Mouse (Mus musculus): ENCODE measurements around the gene Tnks1bp1.

Tnks1bp1 gene

DNA sequence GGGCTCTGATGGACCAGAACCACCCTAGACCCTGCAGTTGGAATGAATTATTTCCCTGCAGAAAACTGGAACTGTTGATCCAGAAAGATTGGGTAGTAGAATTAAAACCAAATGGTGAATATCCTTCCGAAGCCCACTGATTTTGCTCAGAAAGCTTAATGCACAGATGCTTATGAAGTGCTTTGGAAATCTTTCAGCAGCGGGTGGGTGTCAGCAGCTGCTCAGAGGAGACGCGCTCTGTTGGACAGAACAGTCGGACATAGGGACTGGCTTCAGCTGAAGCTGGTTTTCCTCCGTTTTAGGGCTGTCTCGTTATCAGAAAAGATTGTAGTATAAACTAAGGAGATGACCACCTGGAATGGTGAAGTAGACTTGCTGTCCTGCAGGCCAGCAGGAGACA lies 4.2 kb upstream of the Tnks1bp1 start:
- no peak for DNase-seq

DNA sequence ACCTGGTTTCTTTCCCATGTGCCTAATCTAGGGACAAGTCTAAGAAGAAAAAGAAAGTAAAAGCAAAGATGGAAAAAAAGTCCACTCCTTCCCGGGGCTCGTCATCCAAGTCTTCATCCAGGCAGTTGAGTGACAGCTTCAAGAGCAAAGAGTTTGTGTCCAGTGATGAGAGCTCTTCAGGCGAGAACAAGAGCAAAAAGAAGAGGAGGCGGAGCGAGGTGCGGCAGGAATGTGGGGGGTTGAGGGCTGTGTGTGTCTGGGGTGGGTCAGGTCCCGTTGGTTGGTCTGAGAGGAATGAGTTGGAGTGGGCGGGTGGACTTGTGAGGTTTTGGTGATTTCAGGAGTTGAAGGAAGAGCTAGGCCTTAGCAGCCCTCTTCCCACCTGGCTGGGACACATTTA lies 1.6 kb upstream of the Tnks1bp1 start:
- no peak for DNase-seq

DNA sequence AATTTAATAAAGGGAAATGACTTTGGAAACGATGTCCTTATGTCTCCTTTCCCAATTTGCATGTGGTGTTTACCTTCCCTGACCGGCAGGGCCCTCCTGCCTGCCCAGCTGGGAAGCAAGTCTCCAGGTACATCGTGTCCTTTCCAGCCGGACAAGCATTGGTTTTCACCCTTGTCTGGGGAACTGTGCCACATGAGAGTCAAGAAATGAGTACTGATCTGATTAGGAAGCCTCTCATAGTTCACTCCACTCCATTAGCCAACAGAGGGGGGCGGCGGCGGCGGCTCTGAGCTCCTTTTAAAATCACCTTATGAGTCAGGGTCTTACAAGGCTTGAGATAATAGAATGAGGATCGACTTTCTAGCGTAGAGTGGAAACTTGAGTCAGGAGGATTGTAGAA lies 741 bp upstream of the Tnks1bp1 start:
- DNase-seq = no peak

DNA sequence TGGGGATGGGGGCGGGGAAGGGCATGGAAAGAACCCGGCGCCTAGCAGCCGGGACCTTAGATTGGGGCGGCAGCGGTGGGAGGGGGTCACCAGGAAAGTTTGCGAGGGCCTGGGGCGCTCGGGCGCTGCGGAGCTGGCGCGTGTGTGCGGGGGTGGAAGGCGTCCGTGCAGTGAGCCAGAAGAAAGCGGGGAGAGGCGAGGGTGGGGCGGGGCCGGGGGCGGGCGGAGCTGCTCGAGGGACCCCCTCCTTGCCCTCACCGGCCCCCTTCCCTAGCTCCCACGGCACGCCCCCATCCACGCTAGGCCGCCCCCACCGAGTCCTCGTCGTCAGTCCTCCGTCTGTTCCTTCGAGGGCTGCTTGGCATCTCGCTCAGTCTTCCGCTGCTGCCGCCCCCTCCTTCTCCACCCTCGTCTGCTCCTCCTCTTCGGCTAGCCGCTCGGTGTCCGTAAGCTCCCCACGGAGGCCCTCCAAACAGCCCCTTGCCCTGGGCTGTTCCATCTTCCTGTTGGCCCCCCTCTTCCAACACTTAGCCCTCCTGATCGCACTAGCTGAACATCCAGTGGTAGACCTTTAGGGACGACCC lies 438 bp downstream of the Tnks1bp1 start:
- peak; percentile 83 for DNase-seq

DNA sequence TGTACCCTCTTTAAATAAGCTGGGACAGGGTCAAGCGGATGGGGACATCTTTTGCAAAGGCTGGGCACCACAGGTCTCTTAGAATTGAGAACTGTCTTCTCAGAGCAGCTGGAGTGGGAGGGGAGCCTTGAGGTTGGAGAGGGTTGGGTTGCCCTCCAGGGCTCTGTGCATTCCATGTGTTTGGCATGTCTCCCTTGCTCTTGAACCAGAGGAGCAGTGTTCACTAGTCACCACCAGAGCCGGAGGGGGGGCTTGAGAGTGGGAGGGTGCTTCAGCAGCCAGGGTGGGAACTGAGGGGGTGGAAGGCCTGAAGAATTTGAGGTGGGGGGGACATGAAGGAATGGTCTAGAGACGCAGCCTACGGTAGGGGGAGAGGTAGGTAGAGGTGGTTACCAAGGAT lies 1.5 kb downstream of the Tnks1bp1 start:
- DNase-seq = no peak

DNA sequence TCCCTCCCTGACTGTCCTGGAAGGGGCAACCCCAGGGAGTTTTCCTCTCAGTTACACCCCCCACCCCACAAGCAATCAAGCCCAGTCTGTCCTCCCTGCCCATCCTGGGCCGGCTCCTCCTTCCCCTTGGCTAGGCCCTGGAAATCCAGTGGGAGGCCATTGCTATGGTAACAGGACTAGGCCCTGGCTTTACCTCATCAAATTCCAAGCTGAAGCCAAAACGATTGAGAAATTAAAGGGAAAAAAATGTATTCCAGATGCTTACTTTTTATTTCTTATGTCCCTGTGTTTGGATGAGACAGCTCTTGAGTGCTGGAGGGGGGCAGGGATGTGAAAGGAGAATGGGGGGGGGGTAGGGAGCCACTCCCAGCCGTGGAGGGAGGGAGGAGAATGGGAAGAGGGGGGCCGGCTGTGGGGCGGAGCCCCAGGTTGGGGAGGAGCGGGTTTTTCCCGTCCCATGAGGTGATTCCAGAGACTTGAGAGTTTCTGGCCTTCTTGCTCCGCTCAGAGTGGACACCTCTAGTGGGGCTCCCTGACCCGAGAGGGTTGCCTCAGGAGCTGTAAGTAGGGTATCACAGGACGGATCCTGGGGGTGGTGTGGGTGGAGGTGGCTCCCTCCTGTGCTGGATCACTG lies 2.3 kb downstream of the Tnks1bp1 start:
- peak; percentile 61 for DNase-seq

DNA sequence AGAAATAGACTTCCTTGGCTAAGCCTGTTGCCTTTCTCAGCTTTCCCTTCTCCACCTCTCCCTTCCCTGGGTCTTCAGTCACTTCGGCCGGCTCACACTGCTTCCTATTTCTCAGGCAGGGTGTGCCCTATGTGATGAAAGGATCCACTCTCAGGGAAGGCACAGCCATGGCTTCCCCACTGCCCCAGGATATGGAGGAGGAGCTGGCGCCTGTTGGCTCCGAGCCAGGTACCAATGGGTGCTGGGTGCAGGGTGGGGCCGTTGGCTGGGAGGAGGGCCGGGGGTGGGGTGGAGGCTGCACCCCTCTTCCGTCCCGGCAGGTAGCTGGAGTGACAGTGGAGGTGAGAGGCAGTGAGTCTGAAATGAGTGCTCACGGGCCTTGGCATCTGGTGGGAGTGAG lies 2.9 kb downstream of the Tnks1bp1 start:
- DNase-seq = no peak

DNA sequence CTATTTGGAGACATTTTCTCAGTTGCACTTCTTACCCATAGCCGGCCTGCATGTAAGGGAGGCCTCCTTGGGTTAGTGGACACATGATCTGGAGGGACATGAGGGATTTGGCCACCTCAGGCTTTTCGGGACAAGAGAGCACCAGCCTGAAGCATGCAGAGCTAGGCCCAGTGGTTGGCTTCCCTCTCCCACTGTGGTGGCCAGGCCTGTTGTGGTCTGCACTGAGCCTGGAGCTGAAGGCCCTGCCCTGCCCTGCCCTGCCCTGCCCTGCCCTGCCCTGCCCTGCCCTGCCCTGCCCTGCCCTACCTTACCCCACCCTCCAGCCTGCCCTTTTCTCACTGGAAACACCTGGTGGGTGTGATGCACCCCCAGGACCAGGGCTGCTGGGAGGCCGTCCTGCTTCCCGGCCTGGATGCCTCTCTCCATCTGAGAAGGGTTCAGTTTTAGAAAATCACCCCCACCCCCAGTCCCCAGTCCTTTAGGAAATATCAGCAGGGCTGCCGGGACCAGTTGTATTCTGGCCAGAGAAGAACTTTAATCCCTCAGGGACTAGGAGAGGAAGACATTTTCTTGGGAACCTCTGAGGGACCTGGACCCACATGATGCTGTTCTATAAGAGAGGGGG lies 5.5 kb downstream of the Tnks1bp1 start:
- DNase-seq = no peak

DNA sequence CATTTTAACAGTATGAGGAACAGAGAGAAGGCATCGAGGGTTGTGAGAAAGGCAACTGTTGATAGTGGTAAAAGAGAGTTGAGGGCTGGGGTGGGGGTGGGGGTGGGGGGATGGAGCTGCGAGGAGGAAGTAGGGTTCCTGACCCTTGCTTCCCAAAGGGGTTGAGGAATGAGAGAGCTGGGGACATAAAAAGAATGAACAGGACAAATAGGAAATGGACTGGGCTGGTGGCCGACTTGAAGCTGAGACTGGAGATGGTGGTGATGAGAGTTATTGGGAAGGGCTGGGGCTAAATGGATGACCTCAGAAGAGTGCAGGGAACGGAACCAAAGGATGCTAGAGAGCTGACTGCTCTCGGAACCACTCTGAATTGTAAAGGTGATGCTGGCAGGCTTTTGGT lies 8.9 kb downstream of the Tnks1bp1 start:
- DNase-seq = no peak

DNA sequence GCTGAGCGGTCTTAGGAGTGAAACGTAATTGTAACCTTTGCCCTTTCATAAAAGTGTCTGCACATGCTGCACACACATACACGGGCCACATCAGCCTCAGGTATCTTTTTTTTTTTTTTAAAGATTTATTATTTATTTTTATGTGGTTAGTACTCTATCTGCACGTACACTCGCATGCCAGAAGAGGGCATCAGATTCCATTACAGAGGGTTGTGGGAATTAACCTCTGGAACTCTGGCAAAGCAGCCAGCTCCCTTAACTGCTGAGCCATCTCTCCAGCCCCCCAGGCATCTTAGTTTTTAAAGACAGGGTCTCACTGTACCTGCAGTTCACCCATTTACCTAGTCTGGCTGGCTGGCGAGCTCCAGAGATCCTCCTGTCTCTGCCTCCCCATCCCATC lies 11.9 kb downstream of the Tnks1bp1 start:
- no peak for DNase-seq

DNA sequence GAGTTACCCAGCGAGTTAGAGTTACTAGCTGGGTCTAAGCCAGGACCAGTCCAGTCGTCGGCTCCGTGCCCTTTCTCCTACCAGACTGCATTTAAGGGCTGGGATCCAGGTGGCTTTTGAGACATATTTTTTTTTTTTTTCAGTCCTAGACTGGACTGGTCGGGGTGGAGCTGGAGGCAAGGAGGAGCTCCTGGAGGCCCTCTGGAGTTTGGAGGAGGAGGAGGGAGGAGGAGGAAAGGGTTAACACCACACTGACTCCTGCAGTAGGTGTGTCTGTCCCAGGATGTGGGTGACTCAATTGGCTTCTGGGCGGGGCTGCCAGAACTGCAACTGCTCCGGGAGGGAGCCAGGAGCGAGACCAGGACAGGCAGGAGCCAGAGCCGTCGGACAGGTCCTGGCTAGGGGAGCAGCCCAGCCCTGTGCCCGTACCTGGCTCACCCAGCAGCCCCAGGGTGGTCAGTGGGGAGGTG lies 12.8 kb downstream of the Tnks1bp1 start:
- DNase-seq = peak; percentile 52

DNA sequence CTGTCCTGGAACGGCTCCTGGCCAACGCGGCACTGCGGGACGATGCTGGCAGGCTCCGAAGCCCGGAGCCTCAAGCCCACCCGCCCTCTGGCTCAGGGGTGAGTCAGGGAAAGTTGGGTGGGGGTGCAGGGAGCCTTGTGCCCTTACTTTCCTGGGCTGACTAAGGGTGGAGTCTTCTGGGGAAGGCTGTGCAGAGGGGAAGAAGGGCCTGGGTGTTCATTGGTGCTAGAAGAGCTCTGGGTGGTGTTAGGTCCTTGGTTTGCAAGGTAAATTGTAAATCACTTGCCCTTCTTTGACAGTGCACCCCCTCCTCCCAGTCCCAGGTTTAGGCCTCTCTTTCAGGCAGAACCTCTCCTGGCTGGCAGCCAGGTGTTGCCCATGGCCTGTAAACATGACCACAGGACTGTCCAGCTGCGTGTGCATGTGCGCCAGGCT lies 13.3 kb downstream of the Tnks1bp1 start:
- no peak for DNase-seq

DNA sequence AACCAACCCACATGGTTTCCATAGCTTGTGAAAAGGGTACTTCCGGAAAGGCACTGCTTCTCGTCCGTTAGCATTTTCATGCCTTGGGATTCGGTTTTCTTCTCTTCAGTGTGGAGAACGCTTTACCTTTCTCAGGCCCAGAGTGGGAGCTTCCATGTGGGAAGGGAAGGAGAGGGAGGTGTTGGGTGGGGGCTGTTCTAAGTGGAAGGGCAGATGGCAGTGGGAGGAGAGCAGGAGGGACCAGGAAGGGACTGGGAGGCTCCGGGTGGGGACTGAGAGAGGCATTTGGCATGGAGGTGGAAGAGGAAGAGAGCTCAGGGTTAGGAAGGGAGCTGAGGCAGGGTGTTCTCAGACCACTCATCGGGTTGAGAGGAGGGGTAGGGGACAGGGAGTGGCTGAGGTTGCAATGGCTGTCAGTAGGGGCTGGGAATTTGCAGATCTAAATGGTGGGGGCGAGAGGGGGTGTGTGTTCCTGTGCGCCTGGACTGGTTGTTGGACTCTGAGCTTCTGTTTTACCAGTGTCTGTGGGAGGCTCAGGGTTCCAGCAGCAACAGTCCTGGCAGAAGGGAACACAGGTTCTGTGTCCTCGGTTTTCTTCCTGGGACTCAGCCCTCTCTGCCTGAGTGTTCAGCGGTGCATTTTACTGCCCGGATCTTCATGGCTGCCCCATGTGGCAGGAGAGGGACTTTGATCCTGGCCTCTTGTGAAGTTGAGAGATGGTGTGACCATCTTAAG lies 17.5 kb downstream of the Tnks1bp1 start:
- peak; percentile 75 for DNase-seq

DNA sequence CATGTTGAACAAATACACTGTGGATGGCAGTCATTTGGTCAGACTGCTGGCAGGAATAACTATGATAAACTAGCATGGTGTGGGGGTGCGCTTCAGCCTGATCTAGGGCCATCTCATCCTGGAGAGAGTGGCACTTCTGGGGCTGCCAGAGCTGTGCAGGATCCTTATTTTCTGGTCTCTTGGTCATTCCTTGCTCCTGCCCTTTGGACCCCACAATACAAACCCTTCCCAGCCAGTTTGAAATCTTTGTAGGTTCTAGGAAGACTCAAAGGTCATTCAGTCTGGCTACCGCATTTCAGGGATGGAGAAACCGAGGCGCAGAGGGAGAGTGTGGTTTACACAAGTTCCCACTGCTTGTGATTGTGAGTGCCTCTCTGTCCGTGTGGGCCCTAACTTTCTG lies 19.1 kb downstream of the Tnks1bp1 start:
- no peak for DNase-seq

DNA sequence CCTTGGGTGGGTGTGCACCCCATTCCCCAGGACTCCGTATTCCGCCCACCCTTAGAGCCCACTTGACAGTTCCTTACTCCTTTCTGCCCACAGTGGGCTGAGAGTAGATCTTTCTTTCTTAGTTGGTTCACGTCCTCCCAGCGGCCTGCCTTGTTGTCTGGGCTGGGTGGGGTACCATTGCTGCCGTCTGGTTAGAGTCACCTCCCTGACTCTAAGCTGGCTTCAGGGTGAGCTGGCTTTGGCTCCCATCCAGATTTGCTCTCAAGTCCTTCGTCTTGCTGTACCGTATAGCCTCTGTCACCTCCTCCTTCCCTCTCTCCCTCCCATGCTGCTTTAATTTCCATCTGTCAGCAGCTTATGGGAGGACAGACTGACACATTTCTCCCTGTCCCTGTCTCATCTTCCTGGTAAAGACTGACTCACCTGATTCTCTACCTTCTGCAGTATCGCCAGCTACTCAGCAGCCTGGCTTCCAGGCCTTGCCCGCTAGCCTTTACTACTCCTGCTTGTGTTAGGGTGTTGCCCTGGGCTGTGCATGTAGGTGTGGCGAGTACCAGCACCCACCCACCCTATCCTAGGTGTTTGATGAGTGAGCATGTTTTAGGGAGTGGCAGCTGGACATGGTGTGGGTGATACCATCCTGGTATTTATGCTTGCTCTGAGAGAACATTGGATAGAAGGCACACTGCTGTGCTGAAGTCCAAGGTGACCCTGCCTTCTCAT lies 20.2 kb downstream of the Tnks1bp1 start:
- DNase-seq = no peak

DNA sequence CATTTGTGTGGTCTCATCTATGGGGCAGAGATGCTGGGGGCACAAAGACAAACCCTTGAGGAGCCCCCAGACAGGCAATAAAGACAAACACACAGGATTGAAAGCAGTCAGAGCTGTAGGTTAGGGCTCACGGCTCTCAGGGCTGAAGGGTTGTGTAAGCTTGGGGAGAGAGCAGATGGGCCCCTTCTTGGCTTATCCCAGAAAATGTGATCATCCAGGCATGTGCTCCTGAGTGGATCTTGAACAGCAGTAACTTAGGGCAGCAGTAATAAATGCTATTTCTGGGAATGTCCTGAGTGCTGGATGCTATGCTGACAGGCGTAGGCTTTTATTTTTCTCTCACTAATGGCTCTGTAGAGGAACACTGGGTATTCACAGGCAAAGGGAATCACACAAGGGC lies 20.8 kb downstream of the Tnks1bp1 start:
- DNase-seq = no peak

DNA sequence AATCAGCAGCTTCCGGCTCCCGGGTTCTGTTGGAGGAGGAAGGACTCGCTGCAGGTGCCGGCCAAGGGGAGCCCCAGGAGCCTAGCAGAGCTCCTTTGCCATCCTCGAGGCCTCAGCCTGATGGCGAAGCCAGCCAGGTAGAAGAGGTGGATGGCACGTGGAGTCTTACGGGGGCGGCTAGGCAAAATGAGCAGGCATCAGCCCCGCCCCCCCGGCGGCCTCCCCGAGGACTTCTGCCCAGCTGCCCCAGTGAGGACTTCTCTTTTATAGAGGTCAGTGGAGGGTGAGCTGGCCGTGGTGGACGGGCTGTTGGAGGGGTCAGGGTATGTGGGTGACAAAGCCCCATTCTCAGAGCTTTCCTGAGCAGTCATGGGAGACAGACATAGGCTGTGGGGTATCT lies 22.3 kb downstream of the Tnks1bp1 start:
- no peak for DNase-seq

DNA sequence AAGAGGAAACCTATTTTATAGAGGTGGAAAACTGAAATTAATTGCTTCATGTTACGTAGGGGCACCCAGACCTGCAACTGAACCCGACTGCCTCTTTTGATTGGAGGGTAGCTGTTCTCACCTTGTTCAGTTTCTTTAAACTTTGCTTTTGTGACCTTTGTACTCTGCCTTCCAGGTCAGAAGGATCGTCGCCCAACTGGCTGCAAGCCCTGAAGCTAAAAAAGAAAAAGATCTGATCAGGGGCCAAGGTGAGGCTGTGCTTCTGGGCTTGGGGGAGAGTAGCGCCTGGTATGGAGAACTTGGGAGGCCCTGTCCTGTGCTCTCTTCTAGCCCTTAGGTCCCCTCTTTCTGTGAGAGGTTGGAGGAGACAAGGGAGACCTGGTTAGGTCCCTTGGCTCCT lies 24.1 kb downstream of the Tnks1bp1 start:
- DNase-seq = no peak

DNA sequence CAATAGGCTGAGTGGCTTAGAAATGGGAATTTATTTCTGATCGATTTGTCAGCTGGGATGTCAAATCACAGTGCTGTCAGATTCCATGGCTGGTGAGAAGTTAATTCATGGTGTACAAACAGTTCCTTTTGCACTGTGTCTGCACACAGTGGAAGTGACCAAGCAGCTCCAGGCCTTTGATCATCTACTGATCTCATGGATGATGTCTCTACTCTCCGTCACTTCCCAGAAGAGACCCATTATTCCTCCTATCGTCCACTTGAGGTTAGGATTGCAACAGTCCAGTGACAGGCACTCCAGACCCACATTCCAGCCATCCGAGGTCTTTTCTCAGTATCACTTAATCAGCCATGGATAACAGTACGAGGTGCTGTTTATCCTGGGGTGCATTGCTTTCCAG lies 25.9 kb downstream of the Tnks1bp1 start:
- DNase-seq = no peak

DNA sequence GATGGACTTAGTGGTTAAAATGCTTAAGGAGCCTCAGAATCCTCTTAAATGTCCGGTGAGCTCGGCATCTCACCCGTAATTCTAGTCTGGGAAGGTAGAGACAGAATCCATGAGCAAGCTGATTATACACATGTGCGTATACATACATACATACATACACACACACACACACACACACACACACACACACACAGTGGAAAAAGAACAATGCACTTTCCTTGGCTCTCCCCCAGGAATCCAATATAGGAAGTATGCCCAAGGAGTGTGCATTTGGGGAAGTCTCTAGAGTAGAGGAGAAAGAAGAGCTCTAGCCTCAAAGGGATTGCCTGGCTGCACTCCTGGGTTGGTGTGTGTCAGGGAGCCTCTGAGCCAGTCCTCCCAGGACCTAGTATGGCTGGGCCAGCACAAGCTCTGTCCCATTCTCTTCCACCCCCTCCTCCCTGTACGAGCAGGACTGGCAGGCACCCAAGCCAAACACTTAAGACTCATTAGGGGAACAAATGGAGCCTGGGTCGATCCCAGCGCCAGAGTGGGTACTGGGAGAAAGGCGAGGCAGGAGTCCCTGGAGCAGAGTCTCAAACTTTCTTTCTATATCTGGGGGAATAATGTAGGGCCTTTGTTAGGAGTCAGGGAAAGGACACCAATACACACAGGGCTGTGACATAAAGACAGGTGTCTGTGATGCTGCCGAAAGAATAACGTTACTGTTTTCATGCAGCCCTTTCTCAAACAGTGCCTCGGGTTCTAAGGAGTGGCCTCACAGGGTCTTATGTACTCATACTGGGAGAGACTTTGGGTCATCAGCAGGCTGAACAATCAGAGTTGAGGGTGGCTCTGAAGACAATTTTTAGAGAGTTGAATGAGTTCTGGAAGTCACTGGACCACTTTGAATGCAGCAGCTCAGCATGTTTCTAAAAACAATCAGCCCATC lies 41.2 kb downstream of the Tnks1bp1 start:
- DNase-seq = no peak

DNA sequence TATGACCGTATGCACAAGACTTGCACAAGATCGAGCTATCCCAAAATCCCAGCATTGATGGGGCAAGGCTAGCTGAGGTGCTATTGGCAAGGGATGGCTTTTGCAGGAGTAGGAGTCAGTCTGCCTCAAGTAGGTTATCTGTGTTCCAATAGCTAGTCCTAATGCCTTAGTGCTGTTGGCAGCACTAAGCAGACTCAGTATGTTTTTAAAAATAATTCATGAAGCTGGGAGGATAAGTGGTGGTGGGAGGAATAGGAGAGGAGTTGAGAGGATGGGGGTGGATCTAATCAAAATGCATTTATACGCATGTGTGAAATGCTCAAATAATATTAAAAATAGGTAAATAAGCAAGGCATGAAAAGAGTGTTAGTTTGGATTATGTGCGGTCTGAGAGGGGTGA lies 43.5 kb downstream of the Tnks1bp1 start:
- no peak for DNase-seq

DNA sequence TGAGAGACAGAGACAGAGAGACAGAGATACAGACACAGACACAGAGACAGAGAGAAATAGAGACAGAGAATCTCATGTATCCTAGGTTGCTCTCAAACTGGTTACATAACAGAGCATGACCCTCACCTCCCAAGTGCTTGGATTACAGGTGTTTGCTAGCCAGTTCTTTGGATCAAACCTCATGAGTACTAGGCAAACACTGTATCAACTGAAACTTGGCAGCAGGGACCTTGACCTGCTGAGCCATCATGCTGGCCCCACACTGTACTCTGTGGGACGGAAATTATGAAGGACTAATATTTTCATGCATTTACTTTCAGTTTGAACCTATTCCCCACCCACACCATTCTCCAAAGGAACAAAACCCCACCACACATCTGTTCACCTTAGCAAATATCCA lies 45.6 kb downstream of the Tnks1bp1 start:
- DNase-seq = no peak

Measured in right cerebral cortex, adult 18-20 months (tissue).